20 mouse cellular contexts compared by ENCODE assay signal in genomic region chr19:46223118-46223517, GRCm38 (mm10).
DNase-seq lines count a peak whose midpoint lies in the region; ATAC-seq and TF ChIP-seq lines count a peak whose summit lies in the region.
"Had no signal": no experiment of that assay in that cellular context is flagged by ENCODE, and none has a peak within 500 bp of the region (broad histone marks: within the 10 kb centered on the region; RNA-seq: fewer than 3 reads in every experiment).

No protein-coding gene starts in this region.

- intact Hi-C loops in gastrocnemius, adult 2 months (cut with DNase I) = no loop called here
- intact Hi-C loops in gastrocnemius, postnatal 36 days (cut with DNase I) = no loop called here
- intact Hi-C loops in left cerebral cortex, postnatal 36 days (cut with DNase I) = no loop called here
- intact Hi-C loops in heart, postnatal 36 days (cut with DNase I) = no loop called here

- no peak for DNase-seq in gastrocnemius, adult 2 months
- no peak for DNase-seq in gastrocnemius, postnatal 36 days
- peak; percentile 3 to 5 for DNase-seq in left cerebral cortex, adult 18-20 months (ENCODE audit: low spot score in 2 of 2)
- no peak for DNase-seq in left cerebral cortex, postnatal 36 days (ENCODE audit: low spot score in 2 of 2)
- peak; percentile 60 for DNase-seq in NIH3T3 (ENCODE audit: low read depth)
- DNase-seq in heart, postnatal 36 days = no peak
- DNase-seq in neural tube, embryonic 10.5 days (ENCODE audit: extremely low spot score, low spot score) = no peak
- DNase-seq: adrenal gland, postnatal 10 days; cerebellum, adult 18-20 months; cerebellum, postnatal 10 days; gastrocnemius, postnatal 10 days; heart, postnatal 4 days had no signal

- H3K36me3 ChIP-seq in limb, embryonic 15.5 days = 0 out of 2 replicates have a peak, but pooled peaks cover under 1% of the 10 kb centered on the region
- H3K36me3 ChIP-seq: hindbrain, embryonic 12.5 days had no signal

- H3K9me3 ChIP-seq in limb, embryonic 15.5 days = no peaks in the 10 kb centered on the region
- H3K9me3 ChIP-seq: forebrain, embryonic 13.5 days; G1E; heart, embryonic 13.5 days; hindbrain, embryonic 12.5 days had no signal

- ATAC-seq in limb, embryonic 15.5 days (ENCODE audit: insufficient number of reproducible peaks, low FRiP score, low TSS enrichment, low read depth) = no peak
- ATAC-seq: CD4-positive, CD25-positive, alpha-beta regulatory T cell, adult 4 months; forebrain, embryonic 13.5 days; hindbrain, embryonic 16.5 days; inflammation-experienced regulatory T-cells, adult 6 months had no signal

- peaks cover 7% of the 10 kb centered on the region; the same call in 1 of the 2 replicates for H3K4me1 ChIP-seq in limb, embryonic 15.5 days
- H3K4me1 ChIP-seq: hindbrain, embryonic 12.5 days had no signal

- H3K9ac ChIP-seq in limb, embryonic 15.5 days = no peak overlapping the region
- H3K9ac ChIP-seq: forebrain, embryonic 13.5 days; heart, embryonic 13.5 days; hindbrain, embryonic 12.5 days had no signal

- H3K27me3 ChIP-seq in limb, embryonic 15.5 days = no peaks in the 10 kb centered on the region
- H3K27me3 ChIP-seq: forebrain, embryonic 13.5 days; heart, embryonic 13.5 days; hindbrain, embryonic 12.5 days had no signal

- no peak for TF ChIP-seq CTCF in gastrocnemius, adult 2 months (IDR thresholded peaks at IDR 0.05)

- no peak overlapping the region for H3K4me3 ChIP-seq in gastrocnemius, adult 2 months
- H3K4me3 ChIP-seq in limb, embryonic 15.5 days = no peak overlapping the region
- H3K4me3 ChIP-seq: forebrain, embryonic 13.5 days; heart, embryonic 13.5 days; hindbrain, embryonic 12.5 days had no signal

- H3K4me2 ChIP-seq in limb, embryonic 15.5 days = no peak overlapping the region
- H3K4me2 ChIP-seq: forebrain, embryonic 13.5 days; heart, embryonic 13.5 days; hindbrain, embryonic 12.5 days had no signal

- H3K27ac ChIP-seq in gastrocnemius, adult 2 months = 0 out of 2 replicates have a peak overlapping the region, but pooled peaks have one; percentile 16
- peak overlapping the region; percentile 24; the same call in 1 of the 2 replicates for H3K27ac ChIP-seq in limb, embryonic 15.5 days
- H3K27ac ChIP-seq: forebrain, embryonic 13.5 days; heart, embryonic 13.5 days; hindbrain, embryonic 12.5 days had no signal

- WGBS in limb, embryonic 15.5 days = 61% methylated on average over 4 of the region's 4 CpGs

Comparison
In these comparisons a context has a peak if more than half of its experiments do, and no peak if none do; other contexts are left out.
1. DNase-seq: peak in left cerebral cortex, adult 18-20 months (2 of 2) and NIH3T3 (single experiment); none in gastrocnemius, adult 2 months (single experiment), gastrocnemius, postnatal 36 days (0 of 2), left cerebral cortex, postnatal 36 days (0 of 2), heart, postnatal 36 days (0 of 2) and neural tube, embryonic 10.5 days (single experiment).